ENCODE assay signal across 8 mouse cellular contexts in genomic region chr19:28834388-28834787, GRCm38 (mm10). TPM values are rescaled to one million over a fixed set of nuclear protein-coding genes. Genes with fewer than 3 reads are reported as not detected.
DNase-seq lines count a peak whose midpoint lies in the region; ATAC-seq and TF ChIP-seq lines count a peak whose summit lies in the region.

No protein-coding gene starts in this region.

- WGBS in forebrain, embryonic 12.5 days, result 8% methylated on average over 10 of the region's 10 CpGs
- 7% methylated on average over 10 of the region's 10 CpGs for WGBS in kidney, embryonic 16.5 days

- no peak overlapping the region for H3K27ac ChIP-seq in ES-E14 (ENCODE audit: insufficient read depth, low read depth, low read length, poor library complexity, severe bottlenecking)
- no peak overlapping the region for H3K27ac ChIP-seq in forebrain, embryonic 12.5 days
- no peak overlapping the region for H3K27ac ChIP-seq in kidney, embryonic 16.5 days (ENCODE audit: low read length)

- peak; percentile 38 for DNase-seq in embryo, embryonic 10 days (ENCODE audit: low spot score)
- no peak for DNase-seq in embryo, embryonic 9.5 days (ENCODE audit: extremely low spot score)
- DNase-seq in ES-E14 (ENCODE audit: low read depth, low spot score), result peak; percentile 55
- DNase-seq in lung, postnatal 25 days (ENCODE audit: low spot score), result peak; percentile 21
- DNase-seq in gastrocnemius, adult 8-10 months (ENCODE audit: low spot score in 2 of 2), result no peak

- H3K9me3 ChIP-seq in ES-E14 (ENCODE audit: control insufficient read depth, insufficient read depth, low read depth, low read length), result no peaks in the 10 kb centered on the region
- no peaks in the 10 kb centered on the region for H3K9me3 ChIP-seq in forebrain, embryonic 12.5 days
- no peaks in the 10 kb centered on the region for H3K9me3 ChIP-seq in kidney, embryonic 16.5 days (ENCODE audit: low read length)

- peak overlapping the region; percentile 67 to 74 for H3K4me3 ChIP-seq in ES-E14 (ENCODE audit: insufficient read depth in 1 of 2, low read depth in 1 of 2, low read length in 2 of 2, poor library complexity in 1 of 2, severe bottlenecking in 1 of 2)
- H3K4me3 ChIP-seq in forebrain, embryonic 12.5 days (replicated peaks), result peak overlapping the region; percentile 57
- H3K4me3 ChIP-seq in kidney, embryonic 16.5 days (ENCODE audit: low read length), result peak overlapping the region; percentile 65

- peak; percentile 76 for ATAC-seq in forebrain, embryonic 12.5 days (ENCODE audit: low FRiP score)
- 0 out of 2 replicates have a peak, but pooled peaks have one; percentile 8 for ATAC-seq in kidney, embryonic 16.5 days (ENCODE audit: low FRiP score, low TSS enrichment)
- no peak for ATAC-seq in erythroblast, adult 5-6 weeks (replicated peaks; ENCODE audit: low FRiP score, poor library complexity, severe bottlenecking)

- H3K4me2 ChIP-seq in forebrain, embryonic 12.5 days, result peak overlapping the region; percentile 95
- peak overlapping the region; percentile 100 for H3K4me2 ChIP-seq in kidney, embryonic 16.5 days (replicated peaks; ENCODE audit: low read depth, low read length)

- H3K9ac ChIP-seq in ES-E14 (ENCODE audit: insufficient read depth, low read depth, low read length, poor library complexity, severe bottlenecking), result no peak overlapping the region
- H3K9ac ChIP-seq in forebrain, embryonic 12.5 days, result no peak overlapping the region
- H3K9ac ChIP-seq in kidney, embryonic 16.5 days (replicated peaks; ENCODE audit: low read length), result no peak overlapping the region

- peaks cover 36% of the 10 kb centered on the region for H3K27me3 ChIP-seq in forebrain, embryonic 12.5 days
- peaks cover 24% of the 10 kb centered on the region for H3K27me3 ChIP-seq in kidney, embryonic 16.5 days (ENCODE audit: insufficient read depth, low read length)

- H3K36me3 ChIP-seq in ES-E14 (ENCODE audit: control insufficient read depth, insufficient read depth, low read length, poor library complexity, severe bottlenecking), result no peaks in the 10 kb centered on the region
- no peaks in the 10 kb centered on the region for H3K36me3 ChIP-seq in forebrain, embryonic 12.5 days (replicated peaks)
- H3K36me3 ChIP-seq in kidney, embryonic 16.5 days (ENCODE audit: insufficient read depth, low read length), result no peaks in the 10 kb centered on the region

- in situ Hi-C loops in ES-E14 (cut with MboI; ENCODE audit: low sequenced_read_pairs in 2 of 2, unreplicated experiment in 2 of 2), result no loop called here

- H3K4me1 ChIP-seq in ES-E14 (ENCODE audit: control insufficient read depth in 2 of 2, insufficient read depth in 2 of 2, low read length in 2 of 2, poor library complexity in 1 of 2), result 0 out of 4 replicates have a peak, but pooled peaks cover 0 to 2% of the 10 kb centered on the region in 2 experiments
- H3K4me1 ChIP-seq in forebrain, embryonic 12.5 days, result peaks cover 4% of the 10 kb centered on the region; the same call in 1 of the 2 replicates
- H3K4me1 ChIP-seq in kidney, embryonic 16.5 days (ENCODE audit: insufficient read depth, low read length), result peaks cover 17% of the 10 kb centered on the region

TF ChIP-seq in ES-E14, 5 proteins besides CTCF, POLR2A, EP300 and RAD21:
- TF ChIP-seq ZNF384 (IDR thresholded peaks at IDR 0.05; ENCODE audit: low read depth, low read length) (peak; percentile 95), ZC3H11A (IDR thresholded peaks at IDR 0.05; ENCODE audit: borderline replicate concordance, low read depth, low read length) (no peak), MAFK (IDR thresholded peaks at IDR 0.05; ENCODE audit: insufficient read depth, low read depth, low read length) (no peak), CHD2 (IDR thresholded peaks at IDR 0.05; ENCODE audit: low read depth, low read length) (no peak), HCFC1 (IDR thresholded peaks at IDR 0.05; ENCODE audit: borderline replicate concordance, insufficient read depth, low read length) (no peak)

RNA-seq across cellular contexts. Expression of gene Slc1a1, which starts 0.5 kb away (rescaled TPM):
- total RNA-seq in ES-E14 (2012; rRNA removed), result 5.0 and 7.9 TPM in 2 replicates
- 2.4 and 2.8 TPM in 2 replicates for polyA plus RNA-seq in forebrain, embryonic 12.5 days (2016; fragmentation: Nextera tagmentation; extraction: Ambion mirVana)
- 7.0 and 7.9 TPM in 2 replicates for polyA plus RNA-seq in kidney, embryonic 16.5 days (2015; fragmentation: Nextera tagmentation; extraction: Ambion mirVana)
- not detected in 2 replicates for total RNA-seq in erythroblast, adult 5-6 weeks (2015; ENCODE audit: low replicate concordance)
- total RNA-seq in erythroblast, adult 5-6 weeks (2017; ENCODE audit: low replicate concordance), result 0.26 TPM in 1 of 2 replicates, not detected in the other
- total RNA-seq in gastrocnemius, adult 8-10 months (2022), result 1 to 10 TPM; 2.3 to 2.9 (median 2.6) TPM

Comparison
In these comparisons a context has a peak if more than half of its experiments do, and no peak if none do; other contexts are left out.
1. DNase-seq: peak in embryo, embryonic 10 days (single experiment), ES-E14 (single experiment) and lung, postnatal 25 days (single experiment); none in embryo, embryonic 9.5 days (single experiment) and gastrocnemius, adult 8-10 months (0 of 2).
2. Peak in every context shown above with its lines, with median percentiles within 50 percentile points of each other: H3K4me3 ChIP-seq.